Mouse (Mus musculus) hindbrain, embryonic 12.5 days (tissue): ENCODE measurements at regions not wholly inside any gene's neighbourhood (a gene's known extent, or its start where the extent isn't known, plus 50 kb on each side); places are given as distances from the start of the nearest gene placed in this dataset.

Experiments
- ATAC-seq: fragments of 200-750 bp; cut with Nextera tagmentation; 2 replicates; pipeline ENCODE4 v1.8.0; 2017; ENCODE audit warnings: moderate TSS enrichment; ENCODE audit not compliant: low FRiP score
- H3K27ac ChIP-seq: fragments of 300-500 bp; sonication (generic); 2 replicates; pipeline ENCODE4 v1.5.1; 2016; ENCODE audit warnings: mild to moderate bottlenecking
- H3K27me3 ChIP-seq: fragments of 300-500 bp; sonication (generic); 2 replicates; pipeline ENCODE4 v1.6.1; 2016; ENCODE audit warnings: mild to moderate bottlenecking
- H3K36me3 ChIP-seq: fragments of 300-500 bp; sonication (generic); 2 replicates; pipeline ENCODE4 v1.6.1; 2016; ENCODE audit warnings: mild to moderate bottlenecking
- H3K4me1 ChIP-seq: fragments of 300-500 bp; sonication (generic); 2 replicates; pipeline ENCODE4 v1.6.1; 2016
- H3K4me2 ChIP-seq: fragments of 300-500 bp; sonication (generic); replicated peaks from 2 replicates; pipeline ENCODE4 v1.6.1; 2016; ENCODE audit warnings: mild to moderate bottlenecking
- H3K4me3 ChIP-seq: fragments of 300-500 bp; sonication (generic); 2 replicates; pipeline ENCODE4 v1.5.1; 2016; ENCODE audit warnings: mild to moderate bottlenecking
- H3K9ac ChIP-seq: fragments of 300-500 bp; sonication (generic); 2 replicates; pipeline ENCODE4 v1.6.1; 2016; ENCODE audit warnings: mild to moderate bottlenecking, moderate library complexity
- H3K9me3 ChIP-seq: fragments of 300-500 bp; sonication (generic); replicated peaks from 2 replicates; pipeline ENCODE4 v1.6.1; 2016; ENCODE audit warnings: mild to moderate bottlenecking
- WGBS: fragments of 180-500 bp; shearing (Covaris S2); methylation state at CpG from one replicate; pipeline ENCODE4 v1.1.7; 2016; 5-methylcytosine and 5-hydroxymethylcytosine counted together

- Histone ChIP-seq H3K9ac (no peak overlapping the region), H3K4me1 (no peaks in the 10 kb centered on the region), H3K4me2 (no peak overlapping the region), H3K27me3 (no peaks in the 10 kb centered on the region), H3K4me3 (no peak overlapping the region), H3K9me3 (no peaks in the 10 kb centered on the region), H3K36me3 (no peaks in the 10 kb centered on the region), H3K27ac (no peak overlapping the region)
- WGBS = 61% methylated on average over 4 of the region's 4 CpGs
- no peak for ATAC-seq
These were observed 56.7 kb upstream of the Mad2l1 start for GRCm38 (mm10) chr6:66478326-66478964.

- Histone ChIP-seq H3K4me1 (no peaks in the 10 kb centered on the region), H3K9me3 (no peaks in the 10 kb centered on the region), H3K36me3 (no peaks in the 10 kb centered on the region), H3K4me3 (no peak overlapping the region), H3K4me2 (no peak overlapping the region), H3K9ac (no peak overlapping the region), H3K27ac (no peak overlapping the region), H3K27me3 (no peaks in the 10 kb centered on the region)
- no peak for ATAC-seq
- WGBS = 71% methylated on average over 5 of the region's 5 CpGs
These were observed 55.6 kb upstream of the Mad2l1 start for GRCm38 (mm10) chr6:66479576-66479975.

GRCm38 (mm10) chr6:66480207-66480606 lies 55.0 kb upstream of the Mad2l1 start:
- no peak for ATAC-seq
- Histone ChIP-seq H3K27me3 (no peaks in the 10 kb centered on the region), H3K36me3 (no peaks in the 10 kb centered on the region), H3K4me3 (no peak overlapping the region), H3K4me2 (no peak overlapping the region), H3K4me1 (no peaks in the 10 kb centered on the region), H3K27ac (no peak overlapping the region), H3K9me3 (no peaks in the 10 kb centered on the region), H3K9ac (no peak overlapping the region)
- WGBS = 55% methylated on average over 2 of the region's 2 CpGs

GRCm38 (mm10) chr6:66482797-66483196 lies 52.4 kb upstream of the Mad2l1 start:
- Histone ChIP-seq H3K9me3 (no peaks in the 10 kb centered on the region), H3K4me2 (no peak overlapping the region), H3K4me3 (no peak overlapping the region), H3K36me3 (no peaks in the 10 kb centered on the region), H3K4me1 (no peaks in the 10 kb centered on the region), H3K9ac (no peak overlapping the region), H3K27me3 (no peaks in the 10 kb centered on the region), H3K27ac (no peak overlapping the region)
- 93% methylated on average over 3 of the region's 3 CpGs for WGBS
- no peak for ATAC-seq
